Mouse (Mus musculus): ENCODE data around the gene Fgf18. TPM values are rescaled to one million over a fixed set of nuclear protein-coding genes. Genes with fewer than 3 reads are reported as not detected.

Gene Fgf18
- 0.62 and 0.95 TPM in 2 replicates for polyA plus RNA-seq (2012; rRNA removed)

- 1% methylated on average over 46 of the region's 53 CpGs for WGBS
- no peak for DNase-seq (ENCODE audit: low read depth in 1 of 2, low spot score in 2 of 2)
- peaks cover 7% of the 10 kb centered on the region for H3K4me1 ChIP-seq (ENCODE audit: control insufficient read depth, insufficient read depth, insufficient read length)
- TF ChIP-seq CTCF (IDR thresholded peaks at IDR 0.05; ENCODE audit: extremely low read depth, insufficient read depth, insufficient read length, insufficient replicate concordance): no peak
- no peak for TF ChIP-seq POLR2A (IDR thresholded peaks at IDR 0.05; ENCODE audit: low read depth, low read length)
- peaks cover 6% of the 10 kb centered on the region for H3K36me3 ChIP-seq (ENCODE audit: control insufficient read depth, insufficient read depth, low read length)
- no peak within 1 kb of the TSS for H3K27ac ChIP-seq (ENCODE audit: insufficient read depth, low read length)
- H3K4me3 ChIP-seq (ENCODE audit: extremely low read depth, insufficient read depth, insufficient read length): peak within 1 kb of the TSS; percentile 52
- peaks cover 13% of the 10 kb centered on the region for H3K27me3 ChIP-seq (ENCODE audit: control insufficient read depth, insufficient read depth, low read length)
Observed at GRCm38 (mm10) chr11:33147171-33147571, at the start of gene Fgf18. TSS of gene Fgf18 (minus strand) at chr11:33147400.

DNA sequence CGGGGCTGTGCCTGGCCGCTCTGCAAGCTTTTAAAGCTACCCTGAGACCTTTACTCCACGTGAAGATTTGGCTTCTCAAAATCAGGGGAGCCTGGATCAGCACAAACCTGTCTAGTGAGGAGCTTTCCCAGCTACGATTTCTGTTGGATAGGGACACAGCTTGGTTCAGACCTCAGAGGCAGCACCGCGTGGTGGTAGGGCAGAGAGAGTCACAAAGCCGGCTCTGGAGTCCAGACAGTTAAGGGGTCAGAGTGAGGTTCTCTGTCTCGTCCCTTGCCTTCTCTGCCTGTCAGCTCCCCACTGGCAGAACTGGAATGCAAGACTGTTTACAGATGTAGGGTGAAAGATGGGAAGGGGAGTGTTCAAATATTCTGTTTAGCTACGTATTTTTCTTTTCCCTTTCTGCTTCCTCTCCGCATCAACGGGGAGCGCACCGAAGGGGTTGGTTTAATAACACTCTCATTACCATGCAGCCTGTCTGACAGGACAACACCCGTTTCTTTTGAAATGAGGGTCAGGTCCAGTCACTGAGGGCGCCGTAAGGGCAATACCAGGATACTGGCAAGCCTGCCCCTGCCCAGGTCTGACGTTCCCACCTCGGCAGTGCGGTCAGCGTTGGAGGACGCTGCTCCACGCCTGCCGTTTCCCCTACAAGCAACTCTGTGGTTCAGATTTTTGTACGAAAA is 49.4 kb upstream of the Fgf18 start:
- no peak for DNase-seq (ENCODE audit: low read depth in 1 of 2, low spot score in 2 of 2)
- peaks cover 43% of the 10 kb centered on the region for H3K27me3 ChIP-seq (ENCODE audit: control insufficient read depth, insufficient read depth, low read length)

GRCm38 (mm10) chr11:33195531-33196446 is 48.6 kb upstream of the Fgf18 start:
- 15% methylated on average over 25 of the region's 25 CpGs for WGBS
- TF ChIP-seq POLR2A (IDR thresholded peaks at IDR 0.05; ENCODE audit: low read depth, low read length) (no peak), CTCF (IDR thresholded peaks at IDR 0.05; ENCODE audit: extremely low read depth, insufficient read depth, insufficient read length, insufficient replicate concordance) (no peak)
- H3K36me3 ChIP-seq (ENCODE audit: control insufficient read depth, insufficient read depth, low read length): no peaks in the 10 kb centered on the region
- peaks cover 35% of the 10 kb centered on the region for H3K27me3 ChIP-seq (ENCODE audit: control insufficient read depth, insufficient read depth, low read length)
- H3K27ac ChIP-seq (ENCODE audit: insufficient read depth, low read length): no peak overlapping the region
- no peak for DNase-seq (ENCODE audit: low read depth in 1 of 2, low spot score in 2 of 2)
- no peaks in the 10 kb centered on the region; the same call in 1 of the 2 replicates for H3K4me1 ChIP-seq (ENCODE audit: control insufficient read depth, insufficient read depth, insufficient read length)
- H3K4me3 ChIP-seq (ENCODE audit: extremely low read depth, insufficient read depth, insufficient read length): no peak overlapping the region

More for the DNA sequence above, 49.4 kb upstream of the Fgf18 start:
- TF ChIP-seq CTCF (IDR thresholded peaks at IDR 0.05; ENCODE audit: extremely low read depth, insufficient read depth, insufficient read length, insufficient replicate concordance) (no peak), POLR2A (IDR thresholded peaks at IDR 0.05; ENCODE audit: low read depth, low read length) (no peak)
- Histone ChIP-seq H3K27ac (ENCODE audit: insufficient read depth, low read length) (no peak overlapping the region), H3K36me3 (ENCODE audit: control insufficient read depth, insufficient read depth, low read length) (no peaks in the 10 kb centered on the region), H3K4me3 (ENCODE audit: extremely low read depth, insufficient read depth, insufficient read length) (no peak overlapping the region), H3K4me1 (ENCODE audit: control insufficient read depth, insufficient read depth, insufficient read length) (peaks cover 3% of the 10 kb centered on the region)
- WGBS: 17% methylated on average over 24 of the region's 24 CpGs

- Histone ChIP-seq H3K4me1 (ENCODE audit: control insufficient read depth, insufficient read depth, insufficient read length) (no peaks in the 10 kb centered on the region; the same call in 1 of the 2 replicates), H3K4me3 (ENCODE audit: extremely low read depth, insufficient read depth, insufficient read length) (no peak overlapping the region), H3K36me3 (ENCODE audit: control insufficient read depth, insufficient read depth, low read length) (no peaks in the 10 kb centered on the region), H3K27ac (ENCODE audit: insufficient read depth, low read length) (no peak overlapping the region), H3K27me3 (ENCODE audit: control insufficient read depth, insufficient read depth, low read length) (peaks cover 32% of the 10 kb centered on the region)
- WGBS: 54% methylated on average over 7 of the region's 7 CpGs
- no peak for DNase-seq (ENCODE audit: low read depth in 1 of 2, low spot score in 2 of 2)
- no peak for TF ChIP-seq CTCF (IDR thresholded peaks at IDR 0.05; ENCODE audit: extremely low read depth, insufficient read depth, insufficient read length, insufficient replicate concordance)
- no peak for TF ChIP-seq POLR2A (IDR thresholded peaks at IDR 0.05; ENCODE audit: low read depth, low read length)
Observed at GRCm38 (mm10) chr11:33195061-33195460, 47.9 kb upstream of the Fgf18 start.

GRCm38 (mm10) chr11:33193695-33194094 is 46.5 kb upstream of the Fgf18 start:
- TF ChIP-seq CTCF (IDR thresholded peaks at IDR 0.05; ENCODE audit: extremely low read depth, insufficient read depth, insufficient read length, insufficient replicate concordance) (no peak), POLR2A (IDR thresholded peaks at IDR 0.05; ENCODE audit: low read depth, low read length) (no peak)
- no peaks in the 10 kb centered on the region for H3K4me1 ChIP-seq (ENCODE audit: control insufficient read depth, insufficient read depth, insufficient read length)
- no peak for DNase-seq (ENCODE audit: low read depth in 1 of 2, low spot score in 2 of 2)
- WGBS: 19% methylated on average over 12 of the region's 12 CpGs
- H3K4me3 ChIP-seq (ENCODE audit: extremely low read depth, insufficient read depth, insufficient read length): no peak overlapping the region
- no peak overlapping the region for H3K27ac ChIP-seq (ENCODE audit: insufficient read depth, low read length)
- no peaks in the 10 kb centered on the region for H3K36me3 ChIP-seq (ENCODE audit: control insufficient read depth, insufficient read depth, low read length)
- H3K27me3 ChIP-seq (ENCODE audit: control insufficient read depth, insufficient read depth, low read length): peaks cover 26% of the 10 kb centered on the region

GRCm38 (mm10) chr11:33181804-33182203 is 34.6 kb upstream of the Fgf18 start:
- H3K4me3 ChIP-seq (ENCODE audit: extremely low read depth, insufficient read depth, insufficient read length): no peak overlapping the region
- no peak overlapping the region for H3K27ac ChIP-seq (ENCODE audit: insufficient read depth, low read length)
- TF ChIP-seq CTCF (IDR thresholded peaks at IDR 0.05; ENCODE audit: extremely low read depth, insufficient read depth, insufficient read length, insufficient replicate concordance): no peak
- TF ChIP-seq POLR2A (IDR thresholded peaks at IDR 0.05; ENCODE audit: low read depth, low read length): no peak
- no peaks in the 10 kb centered on the region for H3K27me3 ChIP-seq (ENCODE audit: control insufficient read depth, insufficient read depth, low read length)
- no peaks in the 10 kb centered on the region for H3K36me3 ChIP-seq (ENCODE audit: control insufficient read depth, insufficient read depth, low read length)
- H3K4me1 ChIP-seq (ENCODE audit: control insufficient read depth, insufficient read depth, insufficient read length): no peaks in the 10 kb centered on the region
- WGBS: 75% methylated on average over 3 of the region's 3 CpGs
- no peak for DNase-seq (ENCODE audit: low read depth in 1 of 2, low spot score in 2 of 2)
